Mouse (Mus musculus) heart, embryonic 14.5 days (tissue): ENCODE data around the gene Theg. TPM values are rescaled to one million over a fixed set of nuclear protein-coding genes. Genes with fewer than 3 reads are reported as not detected.

Experiments
- ATAC-seq: fragments of 200-750 bp; cut with Nextera tagmentation; 2 replicates; pipeline ENCODE4 v1.8.0; 2017; ENCODE audit warnings: low read depth, moderate TSS enrichment; ENCODE audit not compliant: insufficient number of reproducible peaks, insufficient read depth, low FRiP score
- H3K27ac ChIP-seq, 2 experiments: fragments of 200-500 bp in 1 of 2; fragments of 300-500 bp in 1 of 2; sonication (generic) in 1 of 2; replicated peaks in 1 of 2; 2 replicates each; pipeline ENCODE4 v1.5.1; 2012 to 2014; ENCODE audit warnings: low read depth in 2 of 2, low read length in 2 of 2, control low read depth in 1 of 2, mild to moderate bottlenecking in 1 of 2, mixed read lengths in 1 of 2; ENCODE audit not compliant: control insufficient read depth in 1 of 2, insufficient read depth in 1 of 2
- H3K27me3 ChIP-seq: fragments of 300-500 bp; sonication (generic); 2 replicates; pipeline ENCODE4 v1.6.1; 2014; ENCODE audit warnings: mild to moderate bottlenecking, low read length, control low read depth; ENCODE audit not compliant: control insufficient read depth, insufficient read depth
- H3K36me3 ChIP-seq: fragments of 300-500 bp; sonication (generic); 2 replicates; pipeline ENCODE4 v1.6.1; 2014; ENCODE audit warnings: mild to moderate bottlenecking, control low read depth, low read length, mixed read lengths; ENCODE audit not compliant: control insufficient read depth, insufficient read depth
- H3K4me1 ChIP-seq, 2 experiments: fragments of 200-500 bp in 1 of 2; fragments of 300-500 bp in 1 of 2; sonication (generic) in 1 of 2; 2 replicates each; pipeline ENCODE4 v1.6.1; 2012 to 2014; ENCODE audit warnings: low read length in 2 of 2, control low read depth in 1 of 2, mixed read lengths in 1 of 2; ENCODE audit not compliant: control insufficient read depth in 2 of 2, insufficient read depth in 2 of 2
- H3K4me2 ChIP-seq: fragments of 300-500 bp; sonication (generic); 2 replicates; pipeline ENCODE4 v1.6.1; 2014; ENCODE audit warnings: mild to moderate bottlenecking, low read length
- H3K4me3 ChIP-seq, 2 experiments: fragments of 200-500 bp in 1 of 2; fragments of 300-500 bp in 1 of 2; sonication (generic) in 1 of 2; 2 replicates each; pipeline ENCODE4 v1.5.1; 2012 to 2014; ENCODE audit warnings: low read length in 2 of 2, mild to moderate bottlenecking in 2 of 2, control low read depth in 1 of 2, low read depth in 1 of 2, moderate library complexity in 1 of 2; ENCODE audit not compliant: control insufficient read depth in 1 of 2, insufficient read depth in 1 of 2
- H3K9ac ChIP-seq: fragments of 300-500 bp; sonication (generic); 2 replicates; pipeline ENCODE4 v1.6.1; 2014; ENCODE audit warnings: mild to moderate bottlenecking, low read length
- H3K9me3 ChIP-seq: fragments of 300-500 bp; sonication (generic); 2 replicates; pipeline ENCODE4 v1.6.1; 2016; ENCODE audit warnings: low read length, control low read depth; ENCODE audit not compliant: control insufficient read depth
- WGBS: fragments of 180-500 bp; shearing (Covaris S2); extraction: QIAGEN DNeasy Blood & Tissue Kit; methylation state at CpG from one replicate; pipeline ENCODE4 v1.1.7; 2014; 5-methylcytosine and 5-hydroxymethylcytosine counted together
- polyA plus RNA-seq: library from polyadenylated mRNA; unstranded; fragments of >200 nt; fragmentation: Nextera tagmentation; extraction: Ambion mirVana; gene quantifications from 2 replicates; pipeline ENCODE4 v1.2.1, GENCODE M21; 2014

Gene Theg
- polyA plus RNA-seq, 1 experiment from 2014 or later = not detected

- Histone ChIP-seq H3K4me1 (no peaks in the 10 kb centered on the region), H3K4me3 (no peak overlapping the region), H3K4me2 (no peak overlapping the region), H3K36me3 (peaks cover 79% of the 10 kb centered on the region), H3K9me3 (no peaks in the 10 kb centered on the region), H3K27me3 (no peaks in the 10 kb centered on the region), H3K9ac (no peak overlapping the region), H3K27ac (no peak overlapping the region)
- ATAC-seq = no peak
- WGBS = 91% methylated on average over 15 of the region's 15 CpGs
These were observed 45.6 kb downstream of the Theg start for GRCm38 (mm10) chr10:79541522-79541921.

DNA sequence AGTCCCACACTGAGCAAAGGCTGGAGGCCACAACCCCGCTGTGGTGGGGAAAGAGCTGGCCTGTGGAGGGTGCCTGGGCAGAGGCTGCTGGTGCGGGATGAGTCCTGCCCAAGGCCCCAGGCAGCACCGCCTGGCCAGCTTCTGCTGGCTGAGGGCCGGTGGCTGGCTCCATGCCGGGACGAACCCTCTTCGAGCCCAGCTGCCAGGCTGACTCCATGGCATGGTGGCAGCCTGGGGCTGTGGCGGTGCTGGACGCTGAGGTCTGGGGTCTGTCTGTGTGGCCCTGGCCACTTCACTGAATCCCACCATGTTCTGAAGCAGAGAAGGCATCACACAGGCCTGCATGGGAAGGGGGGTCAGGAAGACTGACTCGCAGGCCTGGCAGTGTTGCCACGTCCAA, 46.4 kb downstream of the Theg start:
- no peak for ATAC-seq
- Histone ChIP-seq H3K4me2 (no peak overlapping the region), H3K4me1 (no peaks in the 10 kb centered on the region), H3K27ac (no peak overlapping the region), H3K9me3 (no peaks in the 10 kb centered on the region), H3K4me3 (no peak overlapping the region), H3K9ac (no peak overlapping the region), H3K36me3 (peaks cover 71% of the 10 kb centered on the region), H3K27me3 (no peaks in the 10 kb centered on the region)
- WGBS = 96% methylated on average over 11 of the region's 11 CpGs

- no peaks in the 10 kb centered on the region for H3K27me3 ChIP-seq
- no peaks in the 10 kb centered on the region for H3K4me1 ChIP-seq
- H3K27ac ChIP-seq = no peak overlapping the region
- H3K4me2 ChIP-seq = no peak overlapping the region
- H3K36me3 ChIP-seq = peaks cover 63% of the 10 kb centered on the region
- no peak overlapping the region for H3K9ac ChIP-seq
- no peak for ATAC-seq
- no peak overlapping the region for H3K4me3 ChIP-seq
- H3K9me3 ChIP-seq = no peaks in the 10 kb centered on the region
- WGBS = 90% methylated on average over 16 of the region's 16 CpGs
These were observed 47.2 kb downstream of the Theg start for GRCm38 (mm10) chr10:79539701-79540495.

DNA sequence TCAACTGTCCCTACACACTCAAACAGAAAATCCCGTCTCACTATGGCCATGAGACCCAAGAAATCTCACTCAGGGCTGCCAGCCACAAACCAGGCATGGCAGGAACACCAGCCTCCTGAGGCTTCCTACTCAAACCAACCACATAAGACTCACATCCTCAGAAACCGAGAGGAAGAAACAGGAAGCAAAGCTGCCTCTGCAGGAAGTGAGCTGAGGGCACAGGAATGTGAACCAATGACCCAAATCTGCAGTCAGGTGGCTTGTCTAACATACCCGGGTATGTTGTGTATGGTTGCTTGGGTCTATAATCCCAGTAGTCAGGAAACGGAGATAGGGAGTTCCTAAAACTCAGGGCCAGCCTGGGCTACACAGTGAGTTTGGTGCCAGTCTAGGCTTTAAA, 48.3 kb downstream of the Theg start:
- no peak overlapping the region for H3K4me2 ChIP-seq
- no peaks in the 10 kb centered on the region for H3K9me3 ChIP-seq
- H3K9ac ChIP-seq = no peak overlapping the region
- ATAC-seq = no peak
- H3K27ac ChIP-seq = no peak overlapping the region
- H3K36me3 ChIP-seq = peaks cover 52% of the 10 kb centered on the region
- no peaks in the 10 kb centered on the region for H3K27me3 ChIP-seq
- no peak overlapping the region for H3K4me3 ChIP-seq
- WGBS = 55% methylated on average over 4 of the region's 4 CpGs
- H3K4me1 ChIP-seq = peaks cover 0 to 2% of the 10 kb centered on the region in 2 experiments; a peak in 2 of 4 replicates

DNA sequence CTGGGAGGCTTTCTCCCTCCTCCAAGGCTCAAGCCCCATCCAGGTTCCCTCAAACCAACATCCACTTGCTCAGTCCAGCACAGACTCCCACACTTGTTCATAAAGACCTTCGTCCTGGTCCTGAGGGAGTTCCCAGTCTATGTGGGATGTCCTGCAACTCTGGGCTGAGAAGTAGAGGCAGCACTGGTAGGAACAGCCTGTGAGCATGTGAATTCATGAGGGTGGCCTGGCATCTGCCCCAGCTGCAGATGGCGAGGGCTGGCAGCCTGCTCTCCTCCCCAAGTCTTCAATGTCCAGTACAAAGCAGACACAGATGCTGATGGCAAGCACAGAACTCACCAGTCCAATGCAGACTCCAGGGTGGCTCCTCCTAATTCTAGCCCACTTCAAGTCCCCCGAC, 48.8 kb downstream of the Theg start:
- Histone ChIP-seq H3K4me1 (peaks cover 0 to 2% of the 10 kb centered on the region in 2 experiments; a peak in 2 of 4 replicates), H3K9me3 (no peaks in the 10 kb centered on the region), H3K36me3 (peaks cover 47% of the 10 kb centered on the region), H3K27me3 (no peaks in the 10 kb centered on the region), H3K9ac (no peak overlapping the region), H3K4me3 (no peak overlapping the region), H3K4me2 (no peak overlapping the region), H3K27ac (no peak overlapping the region)
- WGBS = 86% methylated on average over 3 of the region's 3 CpGs
- ATAC-seq = no peak

- no peak overlapping the region for H3K9ac ChIP-seq
- ATAC-seq = no peak
- peaks cover 41% of the 10 kb centered on the region for H3K36me3 ChIP-seq
- no peak overlapping the region for H3K27ac ChIP-seq
- no peaks in the 10 kb centered on the region for H3K9me3 ChIP-seq
- H3K27me3 ChIP-seq = no peaks in the 10 kb centered on the region
- WGBS = 74% methylated on average over 2 of the region's 2 CpGs
- H3K4me3 ChIP-seq = no peak overlapping the region
- H3K4me1 ChIP-seq = peaks cover 2 to 5% of the 10 kb centered on the region in 2 experiments
- H3K4me2 ChIP-seq = no peak overlapping the region
These were observed 49.4 kb downstream of the Theg start for GRCm38 (mm10) chr10:79537781-79538180.

DNA sequence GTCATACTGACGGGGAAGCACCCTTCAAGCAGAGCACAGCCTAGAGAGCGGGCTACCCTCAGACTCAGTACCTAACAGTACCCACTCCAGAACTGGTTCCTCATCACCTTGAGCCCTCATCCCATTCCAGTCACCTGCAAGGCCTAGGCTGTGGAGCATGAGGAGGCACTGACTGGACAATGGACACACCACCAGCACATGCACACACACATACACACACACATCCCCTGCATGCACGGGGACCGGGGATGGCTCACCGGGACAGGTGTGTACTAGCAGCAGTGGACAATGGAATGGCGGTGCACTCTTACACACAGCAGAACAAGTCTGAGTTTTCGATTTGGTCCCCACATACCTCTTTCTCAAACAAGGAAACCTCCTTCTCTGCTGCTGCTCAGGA, 49.9 kb downstream of the Theg start:
- Histone ChIP-seq H3K4me3 (no peak overlapping the region), H3K36me3 (peaks cover 36% of the 10 kb centered on the region), H3K9me3 (no peaks in the 10 kb centered on the region), H3K4me1 (peaks cover 2 to 8% of the 10 kb centered on the region in 2 experiments), H3K4me2 (no peak overlapping the region), H3K9ac (no peak overlapping the region), H3K27me3 (no peaks in the 10 kb centered on the region), H3K27ac (no peak overlapping the region)
- no peak for ATAC-seq
- 86% methylated on average over 7 of the region's 7 CpGs for whole genome bisulfite sequencing
